Mouse (Mus musculus) heart, embryonic 11.5 days (tissue): ENCODE results near the gene Gm37240. TPM values are rescaled to one million over a fixed set of nuclear protein-coding genes. Genes with fewer than 3 reads are reported as not detected.
A peak's percentile ranks its signal among the peaks of the same experiment; 100 is the strongest.

Experiments used
- ATAC-seq: fragments of 200-750 bp; cut with Nextera tagmentation; replicated peaks from 2 replicates; pipeline ENCODE4 v1.8.0; 2017; ENCODE audit warnings: moderate library complexity; ENCODE audit not compliant: insufficient number of reproducible peaks, low FRiP score, low TSS enrichment
- H3K27ac ChIP-seq: fragments of 300-500 bp; sonication (generic); 2 replicates; pipeline ENCODE4 v1.5.1; 2014; ENCODE audit warnings: mild to moderate bottlenecking, low read depth, low read length
- H3K27me3 ChIP-seq: fragments of 300-500 bp; sonication (generic); 2 replicates; pipeline ENCODE4 v1.6.1; 2014; ENCODE audit warnings: mild to moderate bottlenecking, low read length, mixed read lengths; ENCODE audit not compliant: control insufficient read depth, insufficient read depth
- H3K36me3 ChIP-seq: fragments of 300-500 bp; sonication (generic); 2 replicates; pipeline ENCODE4 v1.6.1; 2014; ENCODE audit warnings: mild to moderate bottlenecking, low read length, moderate library complexity, mixed read lengths; ENCODE audit not compliant: control insufficient read depth, insufficient read depth
- H3K4me1 ChIP-seq: fragments of 300-500 bp; sonication (generic); 2 replicates; pipeline ENCODE4 v1.6.1; 2014; ENCODE audit warnings: low read length; ENCODE audit not compliant: control insufficient read depth, insufficient read depth
- H3K4me2 ChIP-seq: fragments of 300-500 bp; sonication (generic); 2 replicates; pipeline ENCODE4 v1.6.1; 2014; ENCODE audit warnings: mild to moderate bottlenecking, moderate library complexity
- H3K4me3 ChIP-seq: fragments of 300-500 bp; sonication (generic); 2 replicates; pipeline ENCODE4 v1.5.1; 2014; ENCODE audit warnings: low read depth, low read length
- H3K9ac ChIP-seq: fragments of 300-500 bp; sonication (generic); 2 replicates; pipeline ENCODE4 v1.6.1; 2014; ENCODE audit warnings: mild to moderate bottlenecking, low read depth, low read length, moderate library complexity
- H3K9me3 ChIP-seq: fragments of 300-500 bp; sonication (generic); replicated peaks from 2 replicates; pipeline ENCODE4 v1.6.1; 2016; ENCODE audit warnings: low read length; ENCODE audit not compliant: control insufficient read depth
- WGBS: fragments of 180-500 bp; shearing (Covaris S2); extraction: QIAGEN DNeasy Blood & Tissue Kit; methylation state at CpG from one replicate; pipeline ENCODE4 v1.1.7; 2014; ENCODE audit not compliant: insufficient replicate concordance; 5-methylcytosine and 5-hydroxymethylcytosine counted together
- polyA plus RNA-seq: library from polyadenylated mRNA; unstranded; fragments of >200 nt; fragmentation: Nextera tagmentation; extraction: Ambion mirVana; gene quantifications from 2 replicates; pipeline ENCODE4 v1.2.1, GENCODE M21; 2014

Gene Gm37240
- polyA plus RNA-seq, 1 experiment from 2014 or later: 4.5 TPM

DNA sequence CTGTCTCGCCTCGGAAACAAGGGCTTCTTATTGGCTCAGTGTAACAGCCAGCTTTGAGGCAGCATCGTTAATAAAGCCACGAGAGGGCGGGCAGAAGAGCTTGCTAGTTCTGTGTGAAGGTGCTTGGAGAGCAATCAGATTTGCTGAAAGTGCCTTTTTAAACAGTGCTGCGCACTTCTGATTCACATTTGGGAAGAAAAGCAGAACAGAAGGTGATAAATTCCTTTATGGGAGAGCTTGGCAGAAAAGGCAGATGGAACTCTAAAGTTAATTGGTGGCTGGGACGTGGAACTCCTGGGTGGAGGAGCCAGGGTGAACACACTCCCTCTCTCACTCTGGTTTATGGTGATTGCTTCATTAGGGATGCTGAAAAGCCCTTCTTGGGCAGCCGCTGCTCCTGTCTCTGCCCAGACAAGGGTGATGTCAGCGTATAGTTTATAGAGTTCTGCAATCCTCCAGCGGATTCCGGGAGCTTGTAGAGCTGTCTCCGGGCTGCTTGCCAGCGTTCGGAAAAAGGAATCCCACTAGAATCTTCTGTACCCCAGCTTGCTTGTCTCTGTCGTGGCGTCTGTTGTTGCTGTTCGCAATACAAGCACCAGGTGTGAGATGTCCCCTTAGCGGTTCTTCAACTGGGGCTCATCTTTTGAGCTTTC, 1141.7 kb downstream of the Gm37240 start:
- Histone ChIP-seq H3K4me1 (peaks cover 7% of the 10 kb centered on the region; the same call in 1 of the 2 replicates), H3K9ac (no peak overlapping the region), H3K27ac (no peak overlapping the region), H3K4me3 (no peak overlapping the region), H3K9me3 (no peaks in the 10 kb centered on the region), H3K4me2 (0 out of 2 replicates have a peak overlapping the region, but pooled peaks have one; percentile 4), H3K27me3 (0 out of 2 replicates have a peak, but pooled peaks cover 8% of the 10 kb centered on the region), H3K36me3 (no peaks in the 10 kb centered on the region)
- 43% methylated on average over 18 of the region's 18 CpGs for WGBS
- ATAC-seq: no peak

DNA sequence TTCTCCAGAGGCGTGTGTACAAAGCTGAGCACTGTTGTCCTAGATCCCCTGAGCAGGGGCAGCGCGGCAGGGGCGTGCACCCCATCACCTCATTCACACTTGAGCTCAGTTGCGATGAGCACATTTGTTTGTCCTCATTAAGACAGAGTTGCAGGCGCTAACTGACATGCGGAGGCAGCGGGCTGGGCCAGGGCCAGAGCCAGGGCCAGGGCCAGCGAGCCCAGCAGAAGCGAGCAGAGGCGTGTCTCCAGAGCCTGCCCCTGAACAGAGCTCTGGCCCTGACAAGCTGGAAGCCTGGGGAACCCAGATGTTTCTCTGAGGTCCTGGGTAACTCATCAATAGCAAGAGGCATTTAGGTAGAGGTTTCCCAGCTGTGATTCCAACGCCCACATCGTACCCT, 1142.6 kb downstream of the Gm37240 start:
- ATAC-seq: no peak
- Histone ChIP-seq H3K4me3 (no peak overlapping the region), H3K9ac (no peak overlapping the region), H3K27me3 (0 out of 2 replicates have a peak, but pooled peaks cover 8% of the 10 kb centered on the region), H3K9me3 (no peaks in the 10 kb centered on the region), H3K36me3 (no peaks in the 10 kb centered on the region), H3K4me1 (peaks cover 7% of the 10 kb centered on the region; the same call in 1 of the 2 replicates), H3K4me2 (no peak overlapping the region; the same call in 1 of the 2 replicates), H3K27ac (no peak overlapping the region)
- WGBS: 36% methylated on average over 13 of the region's 13 CpGs

DNA sequence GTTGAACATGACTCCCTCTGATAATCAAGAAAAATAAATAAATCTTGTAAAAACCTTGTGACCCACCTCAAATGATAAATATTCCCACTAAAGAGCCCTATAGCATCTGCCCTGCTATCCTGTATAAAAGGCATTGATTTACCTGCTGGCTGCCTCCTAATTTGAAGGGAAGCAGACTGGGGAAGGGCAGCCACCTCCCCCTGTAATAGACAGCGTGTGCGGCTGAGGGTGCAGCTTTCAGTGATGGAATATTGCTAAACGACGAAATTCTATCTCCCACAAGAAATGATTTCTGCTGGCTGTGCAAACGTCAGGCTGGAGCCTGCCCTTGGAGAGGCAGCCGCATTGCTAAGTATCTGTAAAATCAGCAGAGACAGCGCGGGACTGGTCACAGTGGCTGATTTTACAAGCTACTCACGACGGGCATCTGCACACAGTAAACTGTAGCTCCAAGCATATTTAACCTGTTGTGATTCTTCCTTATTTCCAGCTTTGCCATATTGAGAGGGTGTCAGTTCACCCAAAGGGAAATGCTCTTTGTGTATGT, 1147.2 kb downstream of the Gm37240 start:
- no peak overlapping the region for H3K4me3 ChIP-seq
- no peak for ATAC-seq
- H3K4me2 ChIP-seq: no peak overlapping the region

DNA sequence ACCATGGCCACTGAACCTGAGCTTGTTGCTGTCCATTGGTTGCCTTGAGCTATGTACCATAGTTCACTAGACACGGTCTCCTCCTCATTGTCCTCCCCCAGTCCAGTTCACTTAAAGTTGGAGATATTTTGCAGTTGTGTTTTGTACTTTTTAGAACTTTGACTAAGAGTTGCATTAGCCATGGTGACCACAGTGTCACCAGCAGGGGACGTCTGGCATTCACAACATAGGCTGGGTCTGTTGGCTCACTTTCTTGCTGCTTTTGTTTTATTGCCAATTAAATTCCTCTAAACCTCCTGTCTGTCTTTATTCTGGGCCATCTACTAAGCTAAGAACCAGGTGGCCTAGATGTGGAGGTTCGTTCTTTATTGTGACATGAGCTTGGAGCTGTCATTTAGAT, 1150.2 kb downstream of the Gm37240 start:
- no peak overlapping the region for H3K9ac ChIP-seq
- no peak for ATAC-seq
- no peak overlapping the region for H3K4me2 ChIP-seq
- H3K4me3 ChIP-seq: no peak overlapping the region
- no peaks in the 10 kb centered on the region for H3K36me3 ChIP-seq
- H3K9me3 ChIP-seq: no peaks in the 10 kb centered on the region
- no peaks in the 10 kb centered on the region for H3K27me3 ChIP-seq
- WGBS: 69% methylated on average over 3 of the region's 3 CpGs
- H3K27ac ChIP-seq: no peak overlapping the region
- H3K4me1 ChIP-seq: peaks cover 2% of the 10 kb centered on the region; the same call in 1 of the 2 replicates

More for the DNA sequence above, 1147.2 kb downstream of the Gm37240 start:
- H3K36me3 ChIP-seq: no peaks in the 10 kb centered on the region
- H3K27ac ChIP-seq: no peak overlapping the region
- H3K4me1 ChIP-seq: peaks cover 4% of the 10 kb centered on the region; the same call in 1 of the 2 replicates
- H3K27me3 ChIP-seq: 0 out of 2 replicates have a peak, but pooled peaks cover 6% of the 10 kb centered on the region
- no peaks in the 10 kb centered on the region for H3K9me3 ChIP-seq
- 64% methylated on average over 10 of the region's 10 CpGs for WGBS
- no peak overlapping the region for H3K9ac ChIP-seq

GRCm38 (mm10) chr3:84735716-84736115, 1151.6 kb downstream of the Gm37240 start:
- H3K4me2 ChIP-seq: no peak overlapping the region
- no peak for ATAC-seq
- H3K9me3 ChIP-seq: no peaks in the 10 kb centered on the region
- H3K27me3 ChIP-seq: no peaks in the 10 kb centered on the region
- H3K4me1 ChIP-seq: peaks cover 2% of the 10 kb centered on the region; the same call in 1 of the 2 replicates
- no peak overlapping the region for H3K4me3 ChIP-seq
- no peaks in the 10 kb centered on the region for H3K36me3 ChIP-seq
- WGBS: 56% methylated on average over 10 of the region's 10 CpGs
- no peak overlapping the region for H3K9ac ChIP-seq
- no peak overlapping the region for H3K27ac ChIP-seq

DNA sequence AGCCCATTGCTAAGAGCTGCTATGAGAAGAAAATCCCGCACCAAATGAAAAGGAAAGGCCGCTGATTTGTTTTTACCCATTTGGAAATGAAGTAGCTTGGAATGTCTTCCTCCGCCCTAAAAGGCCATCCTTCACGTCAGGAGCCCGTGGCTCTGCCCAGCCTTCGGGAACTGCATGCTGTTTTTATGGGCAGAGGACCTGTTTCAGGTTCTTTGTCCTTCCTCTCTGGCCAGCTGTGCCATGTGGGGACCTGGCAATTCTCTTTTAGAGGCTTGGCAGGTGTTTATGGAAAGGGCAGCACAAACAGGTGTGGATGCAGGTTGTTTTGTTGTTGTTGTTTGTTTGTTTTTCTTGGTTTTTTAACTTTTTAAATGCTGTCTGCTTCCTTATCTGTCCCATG, 1154.8 kb downstream of the Gm37240 start:
- no peak overlapping the region for H3K9ac ChIP-seq
- 13% methylated on average over 6 of the region's 6 CpGs for WGBS
- no peak for ATAC-seq
- H3K4me2 ChIP-seq: peak overlapping the region; percentile 75
- no peak overlapping the region for H3K27ac ChIP-seq
- no peaks in the 10 kb centered on the region for H3K27me3 ChIP-seq
- H3K36me3 ChIP-seq: no peaks in the 10 kb centered on the region
- H3K9me3 ChIP-seq: no peaks in the 10 kb centered on the region
- H3K4me1 ChIP-seq: peaks cover 2% of the 10 kb centered on the region; the same call in 1 of the 2 replicates
- peak overlapping the region; percentile 39 for H3K4me3 ChIP-seq

- H3K9me3 ChIP-seq: no peaks in the 10 kb centered on the region
- no peaks in the 10 kb centered on the region for H3K27me3 ChIP-seq
- 0 out of 2 replicates have a peak overlapping the region, but pooled peaks have one; percentile 34 for H3K9ac ChIP-seq
- H3K4me3 ChIP-seq: peak overlapping the region; percentile 39
- H3K36me3 ChIP-seq: no peaks in the 10 kb centered on the region
- no peak for ATAC-seq
- H3K4me2 ChIP-seq: peak overlapping the region; percentile 75
- no peak overlapping the region for H3K27ac ChIP-seq
- WGBS: 8% methylated on average over 20 of the region's 20 CpGs
- H3K4me1 ChIP-seq: peaks cover 2% of the 10 kb centered on the region; the same call in 1 of the 2 replicates
These were observed 1155.3 kb downstream of the Gm37240 start for GRCm38 (mm10) chr3:84732016-84732502.

DNA sequence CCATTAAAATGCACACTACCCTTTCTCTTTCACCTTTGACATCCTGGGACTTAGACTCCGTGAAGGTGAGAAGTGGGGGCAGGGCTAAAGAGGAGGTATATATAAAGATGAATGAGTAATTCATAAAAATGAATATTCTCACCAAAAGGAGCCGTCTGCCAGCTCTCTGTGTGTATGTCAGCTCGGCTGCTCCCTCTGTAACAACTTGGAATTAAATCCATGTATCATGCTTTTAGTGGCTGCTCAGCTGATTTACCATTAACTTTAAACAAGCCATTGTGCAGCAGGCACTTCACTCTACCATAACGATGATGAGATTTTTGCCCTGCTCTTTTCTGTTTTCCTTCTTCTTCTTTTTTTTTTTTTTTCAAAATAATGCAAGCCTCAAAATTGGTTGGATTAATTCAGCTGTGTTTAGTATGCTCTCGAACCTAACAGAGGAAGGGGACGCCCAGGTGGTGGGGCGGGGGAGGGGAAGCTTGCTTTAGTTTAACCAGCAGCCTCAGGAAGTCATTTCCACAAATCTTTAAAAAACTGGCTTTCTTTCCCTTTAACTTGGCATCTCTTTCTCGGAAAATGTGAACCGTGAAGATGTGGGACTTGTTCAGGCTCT, 1155.8 kb downstream of the Gm37240 start:
- no peak for ATAC-seq
- Histone ChIP-seq H3K27ac (no peak overlapping the region), H3K4me3 (peak overlapping the region; percentile 39), H3K9ac (0 out of 2 replicates have a peak overlapping the region, but pooled peaks have one; percentile 34), H3K9me3 (no peaks in the 10 kb centered on the region), H3K4me1 (peaks cover 2% of the 10 kb centered on the region; the same call in 1 of the 2 replicates), H3K36me3 (no peaks in the 10 kb centered on the region), H3K4me2 (peak overlapping the region; percentile 75), H3K27me3 (no peaks in the 10 kb centered on the region)
- WGBS: 21% methylated on average over 9 of the region's 9 CpGs
